Mouse (Mus musculus) heart, embryonic 14.5 days (tissue): ENCODE measurements at regions not wholly inside any gene's neighbourhood (a gene's known extent, or its start where the extent isn't known, plus 50 kb on each side); places are given as distances from the start of the nearest gene placed in this dataset.

Experiments
- ATAC-seq: fragments of 200-750 bp; cut with Nextera tagmentation; 2 replicates; pipeline ENCODE4 v1.8.0; 2017; ENCODE audit warnings: low read depth, moderate TSS enrichment; ENCODE audit not compliant: insufficient number of reproducible peaks, insufficient read depth, low FRiP score
- H3K27ac ChIP-seq, 2 experiments: fragments of 200-500 bp in 1 of 2; fragments of 300-500 bp in 1 of 2; sonication (generic) in 1 of 2; replicated peaks in 1 of 2; 2 replicates each; pipeline ENCODE4 v1.5.1; 2012 to 2014; ENCODE audit warnings: low read depth in 2 of 2, low read length in 2 of 2, control low read depth in 1 of 2, mild to moderate bottlenecking in 1 of 2, mixed read lengths in 1 of 2; ENCODE audit not compliant: control insufficient read depth in 1 of 2, insufficient read depth in 1 of 2
- H3K27me3 ChIP-seq: fragments of 300-500 bp; sonication (generic); 2 replicates; pipeline ENCODE4 v1.6.1; 2014; ENCODE audit warnings: mild to moderate bottlenecking, low read length, control low read depth; ENCODE audit not compliant: control insufficient read depth, insufficient read depth
- H3K36me3 ChIP-seq: fragments of 300-500 bp; sonication (generic); 2 replicates; pipeline ENCODE4 v1.6.1; 2014; ENCODE audit warnings: mild to moderate bottlenecking, control low read depth, low read length, mixed read lengths; ENCODE audit not compliant: control insufficient read depth, insufficient read depth
- H3K4me1 ChIP-seq, 2 experiments: fragments of 200-500 bp in 1 of 2; fragments of 300-500 bp in 1 of 2; sonication (generic) in 1 of 2; 2 replicates each; pipeline ENCODE4 v1.6.1; 2012 to 2014; ENCODE audit warnings: low read length in 2 of 2, control low read depth in 1 of 2, mixed read lengths in 1 of 2; ENCODE audit not compliant: control insufficient read depth in 2 of 2, insufficient read depth in 2 of 2
- H3K4me2 ChIP-seq: fragments of 300-500 bp; sonication (generic); 2 replicates; pipeline ENCODE4 v1.6.1; 2014; ENCODE audit warnings: mild to moderate bottlenecking, low read length
- H3K4me3 ChIP-seq, 2 experiments: fragments of 200-500 bp in 1 of 2; fragments of 300-500 bp in 1 of 2; sonication (generic) in 1 of 2; 2 replicates each; pipeline ENCODE4 v1.5.1; 2012 to 2014; ENCODE audit warnings: low read length in 2 of 2, mild to moderate bottlenecking in 2 of 2, control low read depth in 1 of 2, low read depth in 1 of 2, moderate library complexity in 1 of 2; ENCODE audit not compliant: control insufficient read depth in 1 of 2, insufficient read depth in 1 of 2
- H3K9ac ChIP-seq: fragments of 300-500 bp; sonication (generic); 2 replicates; pipeline ENCODE4 v1.6.1; 2014; ENCODE audit warnings: mild to moderate bottlenecking, low read length
- H3K9me3 ChIP-seq: fragments of 300-500 bp; sonication (generic); 2 replicates; pipeline ENCODE4 v1.6.1; 2016; ENCODE audit warnings: low read length, control low read depth; ENCODE audit not compliant: control insufficient read depth
- WGBS: fragments of 180-500 bp; shearing (Covaris S2); extraction: QIAGEN DNeasy Blood & Tissue Kit; methylation state at CpG from one replicate; pipeline ENCODE4 v1.1.7; 2014; 5-methylcytosine and 5-hydroxymethylcytosine counted together

DNA sequence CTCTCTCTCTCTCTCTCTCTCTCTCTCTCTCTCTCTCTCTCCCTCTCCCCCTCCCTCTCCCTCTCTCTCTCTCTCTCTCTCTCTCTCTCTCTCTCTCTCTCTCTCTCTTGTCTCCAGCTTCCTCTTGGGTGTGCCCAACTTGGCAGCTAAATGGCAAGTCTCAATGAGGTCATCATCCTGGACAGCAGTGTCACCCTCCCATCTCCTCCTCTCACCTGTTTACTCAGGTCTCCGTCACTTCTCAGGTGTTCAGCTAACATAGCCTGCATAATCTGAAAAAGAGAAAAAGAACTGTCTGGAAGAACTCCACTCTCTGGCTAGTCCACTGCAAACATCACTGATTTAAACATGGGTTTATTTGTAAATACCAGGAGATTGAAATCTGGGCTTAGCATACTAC, 89.1 kb downstream of the Edn1 start:
- no peaks in the 10 kb centered on the region for H3K9me3 ChIP-seq
- no peak overlapping the region for H3K4me2 ChIP-seq
- no peak overlapping the region for H3K4me3 ChIP-seq
- no peaks in the 10 kb centered on the region for H3K36me3 ChIP-seq
- no peak for ATAC-seq
- no peaks in the 10 kb centered on the region for H3K4me1 ChIP-seq
- 89% methylated on average over 1 of the region's 1 CpGs for WGBS
- H3K27ac ChIP-seq, result no peak overlapping the region
- H3K9ac ChIP-seq, result no peak overlapping the region
- no peaks in the 10 kb centered on the region for H3K27me3 ChIP-seq

- Histone ChIP-seq H3K27me3 (no peaks in the 10 kb centered on the region), H3K27ac (no peak overlapping the region), H3K36me3 (no peaks in the 10 kb centered on the region), H3K9me3 (no peaks in the 10 kb centered on the region), H3K4me3 (no peak overlapping the region), H3K4me1 (no peaks in the 10 kb centered on the region), H3K9ac (no peak overlapping the region), H3K4me2 (no peak overlapping the region)
- 78% methylated on average over 9 of the region's 9 CpGs for WGBS
- ATAC-seq, result no peak
Measured at GRCm38 (mm10) chr13:42391330-42392005, 90.2 kb downstream of the Edn1 start.

GRCm38 (mm10) chr13:42392701-42393100, 91.4 kb downstream of the Edn1 start:
- Histone ChIP-seq H3K4me3 (no peak overlapping the region), H3K36me3 (no peaks in the 10 kb centered on the region), H3K9ac (no peak overlapping the region), H3K4me2 (no peak overlapping the region), H3K9me3 (no peaks in the 10 kb centered on the region), H3K27me3 (no peaks in the 10 kb centered on the region), H3K27ac (no peak overlapping the region), H3K4me1 (no peaks in the 10 kb centered on the region)
- ATAC-seq, result no peak
- WGBS, result 89% methylated on average over 7 of the region's 7 CpGs

- Histone ChIP-seq H3K4me2 (no peak overlapping the region), H3K27me3 (no peaks in the 10 kb centered on the region), H3K9ac (no peak overlapping the region), H3K36me3 (no peaks in the 10 kb centered on the region), H3K4me3 (no peak overlapping the region), H3K4me1 (peaks cover 0 to 3% of the 10 kb centered on the region in 2 experiments; a peak in 1 of 4 replicates), H3K9me3 (no peaks in the 10 kb centered on the region), H3K27ac (no peak overlapping the region)
- 78% methylated on average over 2 of the region's 2 CpGs for WGBS
- no peak for ATAC-seq
Measured at GRCm38 (mm10) chr13:42394572-42394971, 93.3 kb downstream of the Edn1 start.

GRCm38 (mm10) chr13:42401513-42401912, 100.2 kb downstream of the Edn1 start:
- ATAC-seq, result no peak
- Histone ChIP-seq H3K27ac (no peak overlapping the region), H3K4me3 (no peak overlapping the region), H3K9ac (no peak overlapping the region), H3K36me3 (no peaks in the 10 kb centered on the region), H3K27me3 (no peaks in the 10 kb centered on the region), H3K9me3 (no peaks in the 10 kb centered on the region), H3K4me1 (peaks cover 0 to 3% of the 10 kb centered on the region in 2 experiments; a peak in 1 of 4 replicates), H3K4me2 (no peak overlapping the region)
- 43% methylated on average over 2 of the region's 2 CpGs for WGBS

DNA sequence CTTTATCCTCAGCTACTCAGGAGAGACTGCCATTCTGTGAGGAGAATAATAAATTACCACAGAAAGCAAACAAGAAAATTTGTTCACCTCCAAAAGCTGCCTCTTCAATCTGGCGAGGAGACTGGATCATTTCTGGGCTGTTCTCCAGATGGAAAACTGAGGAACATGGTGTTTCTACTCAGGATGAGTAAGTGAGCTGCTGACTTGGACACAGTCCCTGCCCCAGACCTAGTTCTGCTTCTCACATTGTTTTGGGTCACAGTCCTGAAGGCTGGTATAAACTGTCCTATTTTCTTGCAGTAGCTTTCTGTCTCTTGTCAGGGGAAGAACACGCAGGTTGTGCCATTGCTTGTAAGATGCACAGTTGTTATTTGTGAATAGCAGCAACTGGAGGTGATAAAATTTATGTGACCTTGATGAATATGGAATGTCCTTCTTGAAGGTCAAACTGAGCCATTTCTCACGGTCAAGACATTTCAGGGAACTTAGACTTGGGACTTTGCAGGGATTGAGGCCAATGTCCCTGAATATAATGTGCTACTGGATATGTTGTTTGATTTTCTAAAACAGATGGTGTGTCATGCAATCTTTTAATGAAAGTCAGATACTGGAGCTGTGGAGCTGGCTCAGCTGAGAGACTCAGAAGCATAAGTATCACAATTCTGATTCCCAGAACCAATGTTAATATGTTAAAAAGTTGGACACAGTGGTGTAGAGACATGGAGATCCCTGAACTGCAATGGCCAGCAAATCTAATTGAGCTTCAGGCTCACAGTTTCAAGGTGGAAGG, 102.2 kb downstream of the Edn1 start:
- Histone ChIP-seq H3K27me3 (no peaks in the 10 kb centered on the region), H3K36me3 (no peaks in the 10 kb centered on the region), H3K27ac (no peak overlapping the region), H3K4me1 (peaks cover 0 to 3% of the 10 kb centered on the region in 2 experiments; a peak in 1 of 4 replicates), H3K4me3 (no peak overlapping the region), H3K4me2 (no peak overlapping the region), H3K9ac (no peak overlapping the region), H3K9me3 (no peaks in the 10 kb centered on the region)
- ATAC-seq, result no peak
- WGBS, result 85% methylated on average over 3 of the region's 3 CpGs

- Histone ChIP-seq H3K27me3 (no peaks in the 10 kb centered on the region), H3K27ac (no peak overlapping the region), H3K36me3 (no peaks in the 10 kb centered on the region), H3K9ac (no peak overlapping the region), H3K9me3 (no peaks in the 10 kb centered on the region), H3K4me1 (no peaks in the 10 kb centered on the region), H3K4me3 (no peak overlapping the region), H3K4me2 (no peak overlapping the region)
- WGBS, result 81% methylated on average over 1 of the region's 1 CpGs
- ATAC-seq, result no peak
Measured at GRCm38 (mm10) chr13:42412652-42413282, 111.5 kb downstream of the Edn1 start.
